Mouse (Mus musculus) 3T3-L1 (cell line): ENCODE measurements around the gene Serpinb8.

Experiments used
- DNase-seq: peaks from one replicate; pipeline ENCODE4 v3.0.0-alpha.2; 2015; ENCODE audit warnings: low read depth, low spot score

The Serpinb8 gene

GRCm38 (mm10) chr1:107642457-107643118 is 52.8 kb downstream of the Serpinb8 start:
- DNase-seq, result no peak

GRCm38 (mm10) chr1:107645086-107645485 is 55.3 kb downstream of the Serpinb8 start:
- DNase-seq, result no peak

GRCm38 (mm10) chr1:107657689-107658088 is 67.9 kb downstream of the Serpinb8 start:
- no peak for DNase-seq
